10 mouse cellular contexts compared by ENCODE assay signal in the genomic region with DNA sequence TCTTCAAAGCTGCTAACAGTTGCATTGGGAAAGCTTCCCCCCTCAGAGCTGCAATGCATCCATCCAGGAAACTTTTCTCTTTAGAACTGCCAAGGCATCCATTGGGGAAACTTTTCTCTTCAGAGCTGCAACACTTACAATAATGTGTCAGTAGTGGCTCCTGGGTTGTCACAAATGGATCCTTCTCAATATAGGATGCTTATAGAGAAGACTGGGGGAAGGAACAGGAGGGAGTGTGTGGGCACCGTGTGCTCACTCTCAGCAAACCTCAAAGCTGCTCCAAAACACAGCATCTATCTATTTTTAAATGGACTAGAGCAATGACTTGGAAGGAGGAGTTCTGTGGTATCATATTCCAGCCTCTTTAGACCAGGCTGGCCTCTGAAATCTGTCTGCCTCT.
"Had no signal": no experiment of that assay in that cellular context is flagged by ENCODE, and none has a peak within 500 bp of the region (broad histone marks: within the 10 kb centered on the region; RNA-seq: fewer than 3 reads in every experiment).

No protein-coding gene starts in this region.

- DNase-seq: lung, adult 18-20 months; lung, embryonic 14.5 days; lung, postnatal 10 days; lung, postnatal 4 days; midbrain, embryonic 14.5 days; retina, postnatal 1 day; spleen, adult 18-20 months; thymus, adult 2 months; thymus, postnatal 25 days; thymus, postnatal 4 days had no signal
